Mouse (Mus musculus): ENCODE results near the gene Ube2dnl2.

Ube2dnl2 gene

GRCm38 (mm10) chrX:114907282-114907681 is at the start of gene Ube2dnl2:
Ube2dnl2 (plus strand) TSS chrX:114907582.
- DNase-seq, result no peak

GRCm38 (mm10) chrX:114895489-114895888 is 11.9 kb upstream of the Ube2dnl2 start:
- no peak for DNase-seq

GRCm38 (mm10) chrX:114897506-114897905 is 9.9 kb upstream of the Ube2dnl2 start:
- DNase-seq, result no peak

GRCm38 (mm10) chrX:114903391-114903790 is 4.0 kb upstream of the Ube2dnl2 start:
- DNase-seq, result no peak

GRCm38 (mm10) chrX:114904712-114905111 is 2.7 kb upstream of the Ube2dnl2 start, which contains the start of gene Ube2dnl1:
Ube2dnl1 (plus strand) TSS chrX:114905012.
- no peak for DNase-seq

GRCm38 (mm10) chrX:114955066-114955465 is 47.7 kb downstream of the Ube2dnl2 start:
- DNase-seq, result no peak

Data from right cerebral cortex, postnatal 25 days (tissue).